Mouse (Mus musculus) liver, postnatal 0 days (tissue): ENCODE data around the gene Egfem1. TPM values are rescaled to one million over a fixed set of nuclear protein-coding genes. Genes with fewer than 3 reads are reported as not detected.

ENCODE experiments used
- ATAC-seq: fragments of 200-750 bp; cut with Nextera tagmentation; 2 replicates; pipeline ENCODE4 v1.8.0; 2017; ENCODE audit warnings: mild to moderate bottlenecking, moderate library complexity
- DNase-seq: peaks from one replicate; pipeline ENCODE4 v3.0.0-alpha.2; 2016
- H3K27ac ChIP-seq: fragments of 300-500 bp; sonication (generic); 2 replicates; pipeline ENCODE4 v1.5.1; 2014; ENCODE audit warnings: antibody characterized with exemption, moderate library complexity, mild to moderate bottlenecking, low read depth
- H3K27me3 ChIP-seq: fragments of 300-500 bp; sonication (generic); 2 replicates; pipeline ENCODE4 v1.6.1; 2014; ENCODE audit warnings: low read length, control low read depth, mixed read lengths; ENCODE audit not compliant: insufficient read depth
- H3K36me3 ChIP-seq: fragments of 300-500 bp; sonication (generic); replicated peaks from 2 replicates; pipeline ENCODE4 v1.6.1; 2014; ENCODE audit warnings: mild to moderate bottlenecking, control low read depth, low read length, moderate library complexity, mixed read lengths; ENCODE audit not compliant: insufficient read depth
- H3K4me1 ChIP-seq: fragments of 300-500 bp; sonication (generic); 2 replicates; pipeline ENCODE4 v1.6.1; 2014; ENCODE audit warnings: antibody characterized with exemption, mild to moderate bottlenecking, control low read depth; ENCODE audit not compliant: insufficient read depth
- H3K4me2 ChIP-seq: fragments of 300-500 bp; sonication (generic); 2 replicates; pipeline ENCODE4 v1.6.1; 2014; ENCODE audit warnings: low read depth, mild to moderate bottlenecking, low read length, moderate library complexity, mixed read lengths
- H3K4me3 ChIP-seq: fragments of 300-500 bp; sonication (generic); 2 replicates; pipeline ENCODE4 v1.5.1; 2014; ENCODE audit warnings: low read depth, low read length
- H3K9ac ChIP-seq: fragments of 300-500 bp; sonication (generic); replicated peaks from 2 replicates; pipeline ENCODE4 v1.6.1; 2014; ENCODE audit warnings: mild to moderate bottlenecking, moderate library complexity
- H3K9me3 ChIP-seq: fragments of 300-500 bp; sonication (generic); 2 replicates; pipeline ENCODE4 v1.6.1; 2016; ENCODE audit warnings: mild to moderate bottlenecking, control low read depth, low read length, mixed read lengths
- CTCF ChIP-seq: sonication (generic); IDR thresholded peaks from 2 replicates; pipeline ENCODE4 v1.5.1; 2016; ENCODE audit warnings: antibody characterized with exemption, low read depth
- EP300 ChIP-seq: IDR thresholded peaks from 2 replicates; pipeline ENCODE4 v1.6.1; 2016; ENCODE audit warnings: antibody characterized with exemption, low read depth, mild to moderate bottlenecking
- WGBS: fragments of 180-500 bp; shearing (Covaris S2); extraction: QIAGEN DNeasy Blood & Tissue Kit; methylation state at CpG from one replicate; pipeline ENCODE4 v1.1.7; 2014; ENCODE audit not compliant: insufficient replicate concordance; 5-methylcytosine and 5-hydroxymethylcytosine counted together
- polyA plus RNA-seq: library from polyadenylated mRNA; unstranded; fragments of >200 nt; fragmentation: Nextera tagmentation; extraction: Ambion mirVana; gene quantifications from 2 replicates; pipeline ENCODE4 v1.2.1, GENCODE M21; 2015

Egfem1 gene
- 0.69 and 0.76 TPM in 2 replicates for polyA plus RNA-seq

DNA sequence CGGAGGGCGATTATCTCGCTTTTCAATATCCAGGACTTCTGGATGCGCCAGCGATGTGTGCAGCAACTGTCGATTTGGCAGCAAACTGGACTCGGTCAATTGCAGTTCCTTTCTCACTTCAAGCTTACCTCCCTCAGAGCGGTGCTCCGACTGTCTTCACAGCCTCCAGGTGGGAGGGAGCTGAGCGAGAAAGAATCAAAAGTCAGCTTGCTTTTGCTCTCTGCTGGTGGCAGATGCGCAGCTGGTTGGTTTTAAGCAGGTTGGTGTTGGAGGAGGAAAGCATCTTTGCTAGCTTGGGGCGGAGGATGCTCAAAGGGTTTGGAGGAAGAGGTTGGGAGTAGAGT, at the start of gene Egfem1:
Gene Egfem1, plus strand, starts transcription at position 72 of the 344 bp plus-strand sequence.
- 12% methylated on average over 12 of the region's 12 CpGs for WGBS
- Histone ChIP-seq H3K9ac (no peak within 1 kb of the TSS), H3K27me3 (peaks cover 30% of the 10 kb centered on the region), H3K27ac (no peak within 1 kb of the TSS), H3K36me3 (no peaks in the 10 kb centered on the region), H3K4me2 (peak within 1 kb of the TSS; percentile 62), H3K4me1 (no peaks in the 10 kb centered on the region), H3K9me3 (no peaks in the 10 kb centered on the region), H3K4me3 (peak within 1 kb of the TSS; percentile 26)
- TF ChIP-seq CTCF = no peak
- DNase-seq = no peak
- ATAC-seq = no peak

GRCm38 (mm10) chr3:29033107-29033506, 48.7 kb upstream of the Egfem1 start:
- ATAC-seq (no peak), DNase-seq (no peak)
- no peak overlapping the region for H3K4me2 ChIP-seq
- H3K4me3 ChIP-seq = no peak overlapping the region
- no peak overlapping the region for H3K9ac ChIP-seq
- H3K9me3 ChIP-seq = no peaks in the 10 kb centered on the region
- no peak for TF ChIP-seq EP300
- TF ChIP-seq CTCF = no peak
- H3K4me1 ChIP-seq = no peaks in the 10 kb centered on the region
- H3K27ac ChIP-seq = no peak overlapping the region
- 65% methylated on average over 2 of the region's 2 CpGs for WGBS
- no peaks in the 10 kb centered on the region for H3K27me3 ChIP-seq
- H3K36me3 ChIP-seq = no peaks in the 10 kb centered on the region

- Histone ChIP-seq H3K4me1 (no peaks in the 10 kb centered on the region), H3K27me3 (no peaks in the 10 kb centered on the region), H3K4me2 (no peak overlapping the region), H3K4me3 (no peak overlapping the region), H3K36me3 (no peaks in the 10 kb centered on the region), H3K27ac (no peak overlapping the region), H3K9ac (no peak overlapping the region), H3K9me3 (no peaks in the 10 kb centered on the region)
- ATAC-seq (no peak), DNase-seq (no peak)
- TF ChIP-seq EP300 (no peak), CTCF (peak; percentile 69)
- 3% methylated on average over 3 of the region's 3 CpGs for WGBS
Measured at GRCm38 (mm10) chr3:29036146-29036545, 45.7 kb upstream of the Egfem1 start.

DNA sequence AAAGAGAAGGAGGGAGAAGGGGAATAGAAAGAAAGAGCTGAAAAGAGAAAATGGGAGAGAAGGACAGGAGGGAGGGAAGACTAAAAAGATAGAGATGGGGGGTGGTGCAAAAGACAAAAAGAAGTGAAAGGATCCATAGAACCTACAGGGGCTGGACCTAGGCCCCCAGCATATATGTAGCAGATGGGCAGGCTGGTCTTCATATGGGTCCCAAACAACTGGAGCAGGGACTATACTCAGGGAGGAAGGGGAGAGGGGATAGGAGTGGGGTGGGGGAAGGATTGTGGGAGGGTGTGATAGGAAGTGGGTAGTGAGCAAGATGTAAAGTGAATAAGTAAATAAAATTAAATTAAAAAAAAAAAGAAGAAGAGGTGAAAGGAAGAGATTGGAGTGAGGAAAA, 45.2 kb upstream of the Egfem1 start:
- H3K9me3 ChIP-seq = no peaks in the 10 kb centered on the region
- no peaks in the 10 kb centered on the region for H3K27me3 ChIP-seq
- no peak overlapping the region for H3K4me3 ChIP-seq
- H3K4me2 ChIP-seq = no peak overlapping the region
- DNase-seq = no peak
- no peak for ATAC-seq
- TF ChIP-seq EP300 = no peak
- TF ChIP-seq CTCF = no peak
- no peaks in the 10 kb centered on the region for H3K4me1 ChIP-seq
- H3K36me3 ChIP-seq = no peaks in the 10 kb centered on the region
- no peak overlapping the region for H3K27ac ChIP-seq
- no peak overlapping the region for H3K9ac ChIP-seq

DNA sequence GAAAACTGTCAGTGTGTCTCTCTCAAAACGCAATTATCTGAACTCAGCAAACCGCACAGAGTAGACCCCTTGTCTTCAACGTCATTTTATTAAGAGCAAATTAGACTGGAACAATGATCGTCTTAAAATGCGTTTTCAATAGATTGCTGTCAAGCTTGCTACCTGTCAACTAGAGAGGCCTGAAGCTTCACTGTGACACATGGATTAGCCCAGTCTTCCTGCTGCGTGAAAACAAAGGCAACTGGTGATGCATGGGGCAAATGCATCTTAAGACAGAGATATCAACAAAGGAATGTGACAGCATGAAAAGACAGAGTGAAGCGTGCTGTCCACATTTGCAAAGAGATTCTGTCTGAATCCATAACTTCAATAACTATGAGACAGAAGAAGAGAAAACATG, 41.8 kb upstream of the Egfem1 start:
- TF ChIP-seq EP300 (no peak), CTCF (no peak)
- no peak overlapping the region for H3K4me3 ChIP-seq
- no peaks in the 10 kb centered on the region for H3K4me1 ChIP-seq
- no peaks in the 10 kb centered on the region for H3K27me3 ChIP-seq
- no peak overlapping the region for H3K27ac ChIP-seq
- no peak overlapping the region for H3K9ac ChIP-seq
- ATAC-seq (no peak), DNase-seq (no peak)
- H3K9me3 ChIP-seq = no peaks in the 10 kb centered on the region
- H3K4me2 ChIP-seq = no peak overlapping the region
- no peaks in the 10 kb centered on the region for H3K36me3 ChIP-seq
- 79% methylated on average over 7 of the region's 7 CpGs for WGBS

GRCm38 (mm10) chr3:29046281-29046680, 35.5 kb upstream of the Egfem1 start:
- H3K27ac ChIP-seq = no peak overlapping the region
- no peak overlapping the region for H3K4me2 ChIP-seq
- H3K36me3 ChIP-seq = no peaks in the 10 kb centered on the region
- WGBS = 70% methylated on average over 5 of the region's 5 CpGs
- no peaks in the 10 kb centered on the region for H3K9me3 ChIP-seq
- no peak for TF ChIP-seq CTCF
- no peak for TF ChIP-seq EP300
- DNase-seq (no peak), ATAC-seq (no peak)
- no peak overlapping the region for H3K4me3 ChIP-seq
- no peak overlapping the region for H3K9ac ChIP-seq
- H3K27me3 ChIP-seq = no peaks in the 10 kb centered on the region
- H3K4me1 ChIP-seq = no peaks in the 10 kb centered on the region

GRCm38 (mm10) chr3:29047273-29047932, 34.4 kb upstream of the Egfem1 start:
- no peaks in the 10 kb centered on the region for H3K9me3 ChIP-seq
- no peak overlapping the region for H3K4me2 ChIP-seq
- DNase-seq (no peak), ATAC-seq (no peak)
- TF ChIP-seq EP300 (no peak), CTCF (no peak)
- no peak overlapping the region for H3K9ac ChIP-seq
- H3K27me3 ChIP-seq = no peaks in the 10 kb centered on the region
- H3K4me1 ChIP-seq = no peaks in the 10 kb centered on the region
- H3K36me3 ChIP-seq = no peaks in the 10 kb centered on the region
- WGBS = 58% methylated on average over 14 of the region's 14 CpGs
- H3K4me3 ChIP-seq = no peak overlapping the region
- no peak overlapping the region for H3K27ac ChIP-seq
